Mouse (Mus musculus) neural tube, embryonic 14.5 days (tissue): Measurements from ENCODE around the gene Depdc1b. TPM values are rescaled to one million over a fixed set of nuclear protein-coding genes. Genes with fewer than 3 reads are reported as not detected.
A peak's percentile ranks its signal among the peaks of the same experiment; 100 is the strongest.

ENCODE experiments used
- ATAC-seq: fragments of 200-750 bp; cut with Nextera tagmentation; 2 replicates; pipeline ENCODE4 v1.8.0; 2017; ENCODE audit warnings: low read depth, mild to moderate bottlenecking, moderate TSS enrichment, moderate library complexity
- H3K27ac ChIP-seq: fragments of 300-500 bp; sonication (generic); 2 replicates; pipeline ENCODE4 v1.5.1; 2014; ENCODE audit warnings: low read depth, mild to moderate bottlenecking, control low read depth, low read length, moderate library complexity, mixed read lengths
- H3K27me3 ChIP-seq: fragments of 300-500 bp; sonication (generic); 2 replicates; pipeline ENCODE4 v1.6.1; 2014; ENCODE audit warnings: low read length; ENCODE audit not compliant: control insufficient read depth, insufficient read depth
- H3K36me3 ChIP-seq: fragments of 300-500 bp; sonication (generic); 2 replicates; pipeline ENCODE4 v1.6.1; 2014; ENCODE audit warnings: low read length, mixed read lengths; ENCODE audit not compliant: control insufficient read depth, insufficient read depth
- H3K4me1 ChIP-seq: fragments of 300-500 bp; sonication (generic); 2 replicates; pipeline ENCODE4 v1.6.1; 2014; ENCODE audit warnings: low read length; ENCODE audit not compliant: control insufficient read depth, insufficient read depth
- H3K4me2 ChIP-seq: fragments of 300-500 bp; sonication (generic); 2 replicates; pipeline ENCODE4 v1.6.1; 2014; ENCODE audit warnings: mild to moderate bottlenecking, low read depth, low read length, control low read depth
- H3K4me3 ChIP-seq: fragments of 300-500 bp; sonication (generic); 2 replicates; pipeline ENCODE4 v1.5.1; 2014; ENCODE audit warnings: low read depth, low read length, control low read depth, mixed read lengths
- H3K9ac ChIP-seq: fragments of 300-500 bp; sonication (generic); replicated peaks from 2 replicates; pipeline ENCODE4 v1.6.1; 2014; ENCODE audit warnings: low read depth, mild to moderate bottlenecking, control low read depth, low read length, mixed read lengths
- H3K9me3 ChIP-seq: fragments of 300-500 bp; sonication (generic); 2 replicates; pipeline ENCODE4 v1.6.1; 2016; ENCODE audit warnings: low read length; ENCODE audit not compliant: control insufficient read depth
- WGBS: fragments of 180-500 bp; shearing (Covaris S2); extraction: QIAGEN DNeasy Blood & Tissue Kit; methylation state at CpG from one replicate; pipeline ENCODE4 v1.1.7; 2014; 5-methylcytosine and 5-hydroxymethylcytosine counted together
- polyA plus RNA-seq: library from polyadenylated mRNA; unstranded; fragments of >200 nt; fragmentation: Nextera tagmentation; extraction: Ambion mirVana; gene quantifications from 2 replicates; pipeline ENCODE4 v1.2.1, GENCODE M21; 2014

Gene Depdc1b
- polyA plus RNA-seq, 1 experiment from 2014 or later: 1.3 TPM

GRCm38 (mm10) chr13:108278592-108278991, 37.5 kb upstream of the Depdc1b start:
- no peak overlapping the region for H3K27ac ChIP-seq
- no peak overlapping the region for H3K9ac ChIP-seq
- no peaks in the 10 kb centered on the region for H3K36me3 ChIP-seq
- 69% methylated on average over 6 of the region's 6 CpGs for WGBS
- H3K27me3 ChIP-seq: no peaks in the 10 kb centered on the region
- H3K4me1 ChIP-seq: no peaks in the 10 kb centered on the region
- ATAC-seq: no peak
- no peaks in the 10 kb centered on the region for H3K9me3 ChIP-seq
- H3K4me2 ChIP-seq: no peak overlapping the region
- no peak overlapping the region for H3K4me3 ChIP-seq

- Histone ChIP-seq H3K4me3 (no peak overlapping the region), H3K4me1 (no peaks in the 10 kb centered on the region), H3K9ac (no peak overlapping the region), H3K4me2 (no peak overlapping the region), H3K27ac (no peak overlapping the region), H3K36me3 (no peaks in the 10 kb centered on the region), H3K27me3 (no peaks in the 10 kb centered on the region), H3K9me3 (no peaks in the 10 kb centered on the region)
- 96% methylated on average over 2 of the region's 2 CpGs for WGBS
- no peak for ATAC-seq
These were observed 31.8 kb upstream of the Depdc1b start for GRCm38 (mm10) chr13:108284312-108284711.

GRCm38 (mm10) chr13:108287953-108288352, 28.2 kb upstream of the Depdc1b start:
- H3K27ac ChIP-seq: no peak overlapping the region
- 60% methylated on average over 3 of the region's 3 CpGs for WGBS
- no peaks in the 10 kb centered on the region for H3K27me3 ChIP-seq
- H3K9ac ChIP-seq: no peak overlapping the region
- H3K9me3 ChIP-seq: no peaks in the 10 kb centered on the region
- no peak overlapping the region for H3K4me3 ChIP-seq
- no peak for ATAC-seq
- H3K4me1 ChIP-seq: no peaks in the 10 kb centered on the region
- H3K4me2 ChIP-seq: no peak overlapping the region
- H3K36me3 ChIP-seq: no peaks in the 10 kb centered on the region

GRCm38 (mm10) chr13:108289436-108289835, 26.7 kb upstream of the Depdc1b start:
- H3K27ac ChIP-seq: no peak overlapping the region
- WGBS: 80% methylated on average over 3 of the region's 3 CpGs
- H3K36me3 ChIP-seq: no peaks in the 10 kb centered on the region
- H3K4me2 ChIP-seq: no peak overlapping the region
- no peaks in the 10 kb centered on the region for H3K4me1 ChIP-seq
- no peak for ATAC-seq
- no peak overlapping the region for H3K9ac ChIP-seq
- no peaks in the 10 kb centered on the region for H3K9me3 ChIP-seq
- H3K27me3 ChIP-seq: no peaks in the 10 kb centered on the region
- no peak overlapping the region for H3K4me3 ChIP-seq

- Histone ChIP-seq H3K4me2 (no peak overlapping the region), H3K27ac (no peak overlapping the region), H3K36me3 (no peaks in the 10 kb centered on the region), H3K4me1 (no peaks in the 10 kb centered on the region), H3K27me3 (no peaks in the 10 kb centered on the region), H3K4me3 (no peak overlapping the region), H3K9ac (no peak overlapping the region), H3K9me3 (no peaks in the 10 kb centered on the region)
- WGBS: 84% methylated on average over 4 of the region's 4 CpGs
- no peak for ATAC-seq
These were observed 25.8 kb upstream of the Depdc1b start for GRCm38 (mm10) chr13:108290314-108290713.

GRCm38 (mm10) chr13:108297350-108298093, 18.6 kb upstream of the Depdc1b start:
- H3K27ac ChIP-seq: no peak overlapping the region
- WGBS: 17% methylated on average over 12 of the region's 12 CpGs
- no peaks in the 10 kb centered on the region for H3K9me3 ChIP-seq
- H3K4me3 ChIP-seq: 0 out of 2 replicates have a peak overlapping the region, but pooled peaks have one; percentile 12
- H3K4me1 ChIP-seq: peaks cover 4% of the 10 kb centered on the region; the same call in 1 of the 2 replicates
- H3K4me2 ChIP-seq: peak overlapping the region; percentile 23
- no peaks in the 10 kb centered on the region for H3K36me3 ChIP-seq
- H3K27me3 ChIP-seq: no peaks in the 10 kb centered on the region
- H3K9ac ChIP-seq: no peak overlapping the region
- ATAC-seq: peak; percentile 78; the same call in 1 of the 2 replicates

GRCm38 (mm10) chr13:108298241-108298640, 17.9 kb upstream of the Depdc1b start:
- H3K27ac ChIP-seq: no peak overlapping the region

GRCm38 (mm10) chr13:108300346-108300950, 15.7 kb upstream of the Depdc1b start:
- Histone ChIP-seq H3K4me2 (no peak overlapping the region), H3K36me3 (no peaks in the 10 kb centered on the region), H3K27me3 (no peaks in the 10 kb centered on the region), H3K9me3 (no peaks in the 10 kb centered on the region), H3K4me1 (peaks cover 4% of the 10 kb centered on the region; the same call in 1 of the 2 replicates), H3K27ac (no peak overlapping the region), H3K4me3 (no peak overlapping the region), H3K9ac (no peak overlapping the region)
- 18% methylated on average over 5 of the region's 5 CpGs for WGBS
- no peak for ATAC-seq

More at GRCm38 (mm10) chr13:108298241-108298640, 17.9 kb upstream of the Depdc1b start:
- Histone ChIP-seq H3K4me1 (peaks cover 4% of the 10 kb centered on the region; the same call in 1 of the 2 replicates), H3K9me3 (no peaks in the 10 kb centered on the region), H3K27me3 (no peaks in the 10 kb centered on the region), H3K9ac (no peak overlapping the region), H3K36me3 (no peaks in the 10 kb centered on the region), H3K4me2 (no peak overlapping the region), H3K4me3 (no peak overlapping the region)
- ATAC-seq: no peak
- WGBS: 81% methylated on average over 5 of the region's 5 CpGs

GRCm38 (mm10) chr13:108301411-108301810, 14.7 kb upstream of the Depdc1b start:
- WGBS: 35% methylated on average over 7 of the region's 7 CpGs
- ATAC-seq: peak; percentile 45; the same call in 1 of the 2 replicates
- H3K36me3 ChIP-seq: no peaks in the 10 kb centered on the region
- no peak overlapping the region for H3K4me2 ChIP-seq
- H3K27ac ChIP-seq: no peak overlapping the region
- no peak overlapping the region for H3K4me3 ChIP-seq
- no peak overlapping the region for H3K9ac ChIP-seq
- H3K27me3 ChIP-seq: no peaks in the 10 kb centered on the region
- peaks cover 4% of the 10 kb centered on the region; the same call in 1 of the 2 replicates for H3K4me1 ChIP-seq
- no peaks in the 10 kb centered on the region for H3K9me3 ChIP-seq
